Mouse (Mus musculus): ENCODE data around the gene Agtr2.
"Not testable (repeated sequence)": the region's sequence is repeated elsewhere in the genome, so short reads cannot be mapped to it uniquely, and the experiment has no call there.

The Agtr2 gene

DNA sequence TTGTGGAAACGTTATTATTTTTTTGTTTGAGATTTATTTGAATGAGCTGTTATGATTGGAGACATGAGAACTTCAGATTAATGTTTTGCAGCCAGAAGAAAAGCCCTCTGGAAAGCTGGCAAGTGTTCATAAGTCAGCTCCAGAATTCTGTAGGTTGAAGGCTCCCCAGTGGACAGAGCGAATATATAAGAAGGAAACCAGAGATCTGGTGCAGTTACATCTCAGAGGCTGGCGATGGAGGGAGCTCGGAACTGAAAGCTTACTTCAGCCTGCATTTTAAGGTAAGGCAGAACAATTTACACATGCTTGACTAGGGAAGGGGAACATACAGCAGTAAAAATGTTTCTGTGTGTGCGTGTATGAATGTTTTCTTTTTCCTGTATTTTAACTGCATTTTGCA is at the start of gene Agtr2:
Agtr2 (plus strand) TSS at position 131 of the 400 bp plus-strand sequence.
- in situ Hi-C loops (cut with MboI; ENCODE audit: unreplicated experiment in 2 of 2): no loop called here

DNA sequence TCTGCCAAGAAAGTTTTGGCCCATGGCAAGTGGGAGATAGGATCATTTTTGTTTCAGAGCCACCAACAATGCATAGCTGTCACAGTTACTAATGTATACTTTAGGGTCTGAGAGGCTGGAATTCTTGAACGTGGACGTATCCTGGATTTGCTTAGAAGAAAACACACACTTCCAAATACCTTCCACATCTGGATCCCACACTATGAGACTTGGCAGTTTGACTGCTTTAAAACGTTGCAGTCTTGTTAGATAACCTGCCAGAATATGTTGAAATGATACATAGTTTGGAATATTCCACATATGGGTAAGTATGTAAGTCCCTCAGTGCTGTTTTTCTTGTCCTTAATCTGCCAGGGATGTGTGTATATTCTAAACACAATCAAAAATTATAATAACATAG is 31.8 kb upstream of the Agtr2 start:
- in situ Hi-C loops (cut with MboI; ENCODE audit: unreplicated experiment in 2 of 2): no loop called here

DNA sequence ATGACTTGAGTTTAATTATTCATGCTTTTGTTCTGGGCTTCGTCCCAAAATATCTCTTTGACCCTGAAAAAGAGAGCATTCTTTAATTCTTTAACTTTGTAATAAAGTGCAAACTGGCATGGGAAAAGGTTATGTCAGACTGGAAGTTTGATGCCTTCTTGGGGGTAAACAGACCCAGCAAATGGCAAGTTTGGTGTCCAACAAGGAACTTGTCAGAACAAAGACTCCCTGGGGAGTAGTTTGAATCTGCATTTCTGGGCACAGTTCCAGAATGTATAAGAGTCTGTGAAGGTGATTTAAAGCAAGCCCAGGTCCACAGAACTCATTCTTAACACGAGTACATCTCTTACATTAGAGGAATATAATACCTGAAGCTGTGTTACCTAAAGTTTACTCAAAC is 3.8 kb downstream of the Agtr2 start:
- in situ Hi-C loops (cut with MboI; ENCODE audit: unreplicated experiment in 2 of 2): no loop called here

DNA sequence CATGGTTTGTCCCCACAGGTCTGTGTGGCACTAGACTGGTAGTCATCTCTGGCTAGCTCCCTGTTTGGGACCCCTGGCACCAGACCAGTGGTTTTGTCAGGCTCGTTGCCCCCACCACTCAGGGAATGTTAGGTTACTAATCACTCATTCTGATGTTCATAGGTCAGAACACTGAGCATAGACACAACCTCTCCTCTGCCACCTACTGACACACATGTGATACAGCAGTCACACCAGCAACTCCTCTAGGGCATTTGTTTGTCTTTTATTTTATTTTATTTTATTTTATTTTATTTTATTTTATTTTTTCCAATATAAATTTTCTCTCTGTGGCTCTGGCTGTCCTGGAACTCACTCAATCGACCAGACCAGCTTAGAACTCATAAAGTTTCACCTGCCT is 15.9 kb downstream of the Agtr2 start:
- in situ Hi-C loops (cut with MboI; ENCODE audit: unreplicated experiment in 2 of 2): no loop called here

DNA sequence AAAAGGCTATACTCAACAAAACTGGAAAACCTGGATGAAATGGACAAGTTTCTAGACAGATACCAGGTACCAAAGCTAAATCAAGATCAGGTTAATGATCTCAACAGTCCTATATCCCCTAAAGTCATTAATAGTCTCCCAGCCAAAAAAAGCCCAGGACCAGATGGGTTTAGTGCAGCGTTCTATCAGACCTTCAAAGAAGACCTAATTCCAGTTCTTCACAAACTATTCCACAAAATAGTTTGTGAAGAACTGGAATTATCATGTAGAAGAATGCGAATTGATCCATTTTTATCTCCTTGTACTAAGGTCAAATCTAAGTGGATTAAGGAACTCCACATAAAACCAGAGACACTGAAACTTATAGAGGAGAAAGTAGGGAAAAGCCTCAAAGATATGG is 23.0 kb downstream of the Agtr2 start:
- in situ Hi-C loops (cut with MboI; ENCODE audit: unreplicated experiment in 2 of 2): not testable (repeated sequence)

DNA sequence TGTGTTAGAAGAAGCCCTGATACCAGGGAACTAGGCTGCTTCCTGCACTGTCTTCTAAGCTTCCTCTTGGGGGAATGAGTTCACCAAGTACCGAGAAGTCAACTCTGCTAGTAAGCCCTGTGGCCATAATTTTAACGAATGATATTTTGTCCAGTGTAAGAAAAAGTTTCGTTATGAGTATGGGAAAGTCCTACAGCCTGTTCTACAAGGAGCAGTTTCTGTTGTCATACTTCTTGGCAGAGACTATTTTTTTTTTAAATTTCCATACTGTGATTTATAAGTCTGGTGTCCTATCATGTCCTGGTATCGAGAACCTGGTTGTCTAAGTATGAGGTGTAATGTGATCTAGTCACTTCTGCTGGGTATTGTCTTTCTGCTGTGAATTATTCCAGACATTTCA is 38.2 kb downstream of the Agtr2 start:
- in situ Hi-C loops (cut with MboI; ENCODE audit: unreplicated experiment in 2 of 2): no loop called here
